Mouse (Mus musculus): Measurements from ENCODE around the gene Myl10.
"Not testable (repeated sequence)": the region's sequence is repeated elsewhere in the genome, so short reads cannot be mapped to it uniquely, and the experiment has no call there.

Myl10 gene

GRCm38 (mm10) chr5:136705532-136705931 is 12.6 kb downstream of the Myl10 start:
- DNase-seq (ENCODE audit: low spot score in 2 of 2) = peak in 1 of 2 experiments; percentile 33

GRCm38 (mm10) chr5:136706803-136707202 is 13.9 kb downstream of the Myl10 start:
- peak; percentile 55 to 73 for DNase-seq (ENCODE audit: low spot score in 2 of 2)

GRCm38 (mm10) chr5:136708116-136708515 is 15.2 kb downstream of the Myl10 start:
- no peak for DNase-seq (ENCODE audit: low spot score in 2 of 2)

GRCm38 (mm10) chr5:136710742-136711141 is 17.8 kb downstream of the Myl10 start:
- no peak for DNase-seq (ENCODE audit: low spot score in 2 of 2)

GRCm38 (mm10) chr5:136714232-136714875 is 21.4 kb downstream of the Myl10 start:
- DNase-seq (ENCODE audit: low spot score in 2 of 2) = no peak

- DNase-seq (ENCODE audit: low spot score in 2 of 2) = peak; percentile 24 to 48
These were observed 21.9 kb downstream of the Myl10 start for GRCm38 (mm10) chr5:136714879-136715278.

GRCm38 (mm10) chr5:136716696-136717572 is 24.0 kb downstream of the Myl10 start:
- DNase-seq (ENCODE audit: low spot score in 2 of 2) = no peak

GRCm38 (mm10) chr5:136717573-136717854 is 24.6 kb downstream of the Myl10 start:
- DNase-seq (ENCODE audit: low spot score in 2 of 2) = no peak

GRCm38 (mm10) chr5:136718656-136719055 is 25.7 kb downstream of the Myl10 start:
- no peak for DNase-seq (ENCODE audit: low spot score in 2 of 2)

- no peak for DNase-seq (ENCODE audit: low spot score in 2 of 2)
These were observed 28.6 kb downstream of the Myl10 start for GRCm38 (mm10) chr5:136721596-136721995.

GRCm38 (mm10) chr5:136726271-136726670 is 33.3 kb downstream of the Myl10 start:
- DNase-seq (ENCODE audit: low spot score in 2 of 2) = not testable (repeated sequence)

- no peak for DNase-seq (ENCODE audit: low spot score in 2 of 2)
These were observed 46.0 kb downstream of the Myl10 start for GRCm38 (mm10) chr5:136738918-136739317.

GRCm38 (mm10) chr5:136746596-136746995 is 53.6 kb downstream of the Myl10 start:
- DNase-seq (ENCODE audit: low spot score in 2 of 2) = no peak

Measured in natural killer cell, adult 2 months (primary cell).